In genomic region chr6:24552046-24552445, GRCm38 (mm10) we compare ENCODE assay signal across 38 mouse cellular contexts. TPM values are rescaled to one million over a fixed set of nuclear protein-coding genes. Genes with fewer than 3 reads are reported as not detected.
DNase-seq lines count a peak whose midpoint lies in the region; ATAC-seq and TF ChIP-seq lines count a peak whose summit lies in the region.
"Had no signal": no experiment of that assay in that cellular context is flagged by ENCODE, and none has a peak within 500 bp of the region (broad histone marks: within the 10 kb centered on the region; RNA-seq: fewer than 3 reads in every experiment).

No protein-coding gene starts in this region.

- H3K4me2 ChIP-seq in lung, embryonic 16.5 days (ENCODE audit: low read depth, low read length), result 0 out of 2 replicates have a peak overlapping the region, but pooled peaks have one; percentile 14
- H3K4me2 ChIP-seq: heart, embryonic 15.5 days; hindbrain, embryonic 15.5 days; kidney, embryonic 15.5 days; limb, embryonic 13.5 days; liver, embryonic 11.5 days; midbrain, embryonic 12.5 days; neural tube, embryonic 13.5 days had no signal

- intact Hi-C loops in heart, postnatal 25 days (cut with DNase I), result no loop called here

- H3K27ac ChIP-seq in kidney, adult 2 months (ENCODE audit: insufficient read depth, low read depth, low read length), result peak overlapping the region; percentile 35; the same call in 1 of the 2 replicates
- H3K27ac ChIP-seq in lung, embryonic 16.5 days (ENCODE audit: low read length), result no peak overlapping the region
- H3K27ac ChIP-seq: hindbrain, embryonic 10.5 days; hindbrain, embryonic 15.5 days; kidney, embryonic 15.5 days; limb, embryonic 13.5 days; midbrain, embryonic 12.5 days; neural tube, embryonic 13.5 days; stomach, postnatal 0 days had no signal

- TF ChIP-seq POLR2A in kidney, adult 2 months (IDR thresholded peaks at IDR 0.05; ENCODE audit: low read depth, low read length), result no peak

- no peak overlapping the region for H3K9ac ChIP-seq in lung, embryonic 16.5 days (ENCODE audit: low read length)
- H3K9ac ChIP-seq: heart, embryonic 15.5 days; hindbrain, embryonic 15.5 days; kidney, embryonic 15.5 days; limb, embryonic 13.5 days; midbrain, embryonic 12.5 days; neural tube, embryonic 13.5 days had no signal

- peaks cover 3% of the 10 kb centered on the region; the same call in 1 of the 2 replicates for H3K4me1 ChIP-seq in kidney, adult 2 months (ENCODE audit: control insufficient read depth, insufficient read depth, low read length)
- H3K4me1 ChIP-seq in lung, embryonic 16.5 days (replicated peaks; ENCODE audit: control insufficient read depth, insufficient read depth, low read length), result peaks cover 17% of the 10 kb centered on the region
- H3K4me1 ChIP-seq: hindbrain, embryonic 10.5 days; hindbrain, embryonic 15.5 days; limb, embryonic 13.5 days; midbrain, embryonic 12.5 days; neural tube, embryonic 13.5 days had no signal

- TF ChIP-seq CTCF in kidney, adult 2 months (conservative IDR thresholded peaks at IDR 0.05; ENCODE audit: insufficient read depth, insufficient read length, low read depth, low read length), result no peak

- no peak overlapping the region for H3K4me3 ChIP-seq in kidney, adult 2 months (ENCODE audit: insufficient read depth, low read depth, low read length)
- no peak overlapping the region for H3K4me3 ChIP-seq in lung, embryonic 16.5 days (ENCODE audit: low read length)
- H3K4me3 ChIP-seq: erythroblast, embryonic 14.5 days; heart, embryonic 15.5 days; hindbrain, embryonic 10.5 days; hindbrain, embryonic 15.5 days; kidney, embryonic 15.5 days; limb, embryonic 13.5 days; megakaryocyte, embryonic 14.5 days; midbrain, embryonic 12.5 days; neural tube, embryonic 13.5 days had no signal

- no peaks in the 10 kb centered on the region; the same call in 1 of the 2 replicates for H3K9me3 ChIP-seq in lung, embryonic 16.5 days (ENCODE audit: control insufficient read depth, low read length)
- H3K9me3 ChIP-seq: heart, embryonic 15.5 days; hindbrain, embryonic 10.5 days; hindbrain, embryonic 15.5 days; kidney, embryonic 15.5 days; limb, embryonic 13.5 days; midbrain, embryonic 12.5 days; neural tube, embryonic 13.5 days had no signal

- H3K27me3 ChIP-seq in kidney, adult 2 months (replicated peaks; ENCODE audit: control insufficient read depth, insufficient read depth, low read length), result no peaks in the 10 kb centered on the region
- no peaks in the 10 kb centered on the region for H3K27me3 ChIP-seq in lung, embryonic 16.5 days (ENCODE audit: control insufficient read depth, insufficient read depth, low read depth, low read length)
- H3K27me3 ChIP-seq: heart, embryonic 15.5 days; hindbrain, embryonic 15.5 days; kidney, embryonic 15.5 days; limb, embryonic 13.5 days; megakaryocyte, embryonic 14.5 days; midbrain, embryonic 12.5 days; neural tube, embryonic 13.5 days had no signal

- DNase-seq in heart, adult 11 months, result peak; percentile 90
- DNase-seq in heart, postnatal 25 days (ENCODE audit: low spot score), result no peak
- DNase-seq in kidney, adult 2 months, result no peak
- no peak for DNase-seq in kidney, postnatal 10 days
- DNase-seq in lung, postnatal 14 days, result no peak
- no peak for DNase-seq in cerebellum, postnatal 25 days
- DNase-seq: adrenal gland, postnatal 25 days; B cell, adult 2 months; cerebellum, adult 18-20 months; cerebellum, postnatal 10 days; kidney, adult 11 months; right cerebral cortex, postnatal 4 days; thymus, adult 18-20 months; thymus, postnatal 25 days had no signal

- no peaks in the 10 kb centered on the region for H3K36me3 ChIP-seq in kidney, adult 2 months (ENCODE audit: control insufficient read depth, insufficient read depth, low read length)
- H3K36me3 ChIP-seq in lung, embryonic 16.5 days (ENCODE audit: control insufficient read depth, insufficient read depth, low read length), result no peaks in the 10 kb centered on the region
- H3K36me3 ChIP-seq: heart, embryonic 15.5 days; hindbrain, embryonic 10.5 days; hindbrain, embryonic 15.5 days; kidney, embryonic 15.5 days; limb, embryonic 13.5 days; midbrain, embryonic 12.5 days; neural tube, embryonic 13.5 days had no signal

- ATAC-seq in lung, embryonic 16.5 days (ENCODE audit: low read depth), result no peak
- ATAC-seq: inflammation-experienced regulatory T-cells, adult 6 months; lung, postnatal 0 days had no signal

- WGBS in kidney, adult 2 months, result 30% methylated on average over 7 of the region's 7 CpGs
- WGBS in lung, embryonic 16.5 days, result 27% methylated on average over 7 of the region's 7 CpGs

RNA-seq across cellular contexts. Expression of gene Asb15, which starts 24.1 kb away (rescaled TPM):
- 10 to 100 TPM; 48.5 to 62.0 TPM for total RNA-seq in heart, postnatal 25 days (2021)
- polyA plus RNA-seq in kidney, adult 2 months (2012; rRNA removed), result 2.6 and 3.8 TPM in 2 replicates
- polyA plus RNA-seq in lung, embryonic 16.5 days (2015; fragmentation: Nextera tagmentation; extraction: Ambion mirVana), result 0.11 and 0.23 TPM in 2 replicates
- total RNA-seq: adrenal gland, postnatal 25 days; granulocyte monocyte progenitor cell, adult 5-6 weeks; layer of hippocampus, postnatal 14 days; left cerebral cortex, adult 8-10 months; left cerebral cortex, postnatal 36 days; midbrain, postnatal 0 days had no signal
- polyA plus RNA-seq: erythroblast, embryonic 14.5 days; forebrain, embryonic 11.5 days; hindbrain, embryonic 10.5 days; inflammation-experienced regulatory T-cells, adult 6 months; large intestine, adult 2 months; limb, embryonic 13.5 days; liver, embryonic 11.5 days; midbrain, embryonic 12.5 days; neural tube, embryonic 13.5 days; spleen, adult 2 months had no signal

RNA-seq across cellular contexts. Expression of gene Ndufa5, which starts 24.2 kb away (rescaled TPM):
- 1,000 to 10,000 TPM; 1,436 to 1,506 TPM for total RNA-seq in heart, postnatal 25 days (2021)
- 14.8 and 24.9 TPM in 2 replicates for polyA plus RNA-seq in kidney, adult 2 months (2012; rRNA removed)
- 318 and 319 TPM in 2 replicates for polyA plus RNA-seq in lung, embryonic 16.5 days (2015; fragmentation: Nextera tagmentation; extraction: Ambion mirVana)

RNA-seq across cellular contexts. Expression of gene Iqub, which starts 37.2 kb away (rescaled TPM):
- under 1 TPM; 0.28 to 0.29 TPM for total RNA-seq in heart, postnatal 25 days (2021)
- polyA plus RNA-seq in kidney, adult 2 months (2012; rRNA removed), result 0.03 TPM in 1 of 2 replicates, not detected in the other
- 1.5 and 2.1 TPM in 2 replicates for polyA plus RNA-seq in lung, embryonic 16.5 days (2015; fragmentation: Nextera tagmentation; extraction: Ambion mirVana)
- total RNA-seq: granulocyte monocyte progenitor cell, adult 5-6 weeks had no signal
- polyA plus RNA-seq: erythroblast, embryonic 14.5 days; inflammation-experienced regulatory T-cells, adult 6 months; liver, embryonic 11.5 days; spleen, adult 2 months; stomach, postnatal 0 days had no signal

RNA-seq across cellular contexts. Expression of gene Lmod2, which starts 45.5 kb away (rescaled TPM):
- total RNA-seq in heart, postnatal 25 days (2021), result 100 to 1,000 TPM; 681 to 701 TPM
- 1.1 TPM in 1 of 2 replicates, not detected in the other for polyA plus RNA-seq in kidney, adult 2 months (2012; rRNA removed)
- polyA plus RNA-seq in lung, embryonic 16.5 days (2015; fragmentation: Nextera tagmentation; extraction: Ambion mirVana), result 1.3 and 1.7 TPM in 2 replicates
- total RNA-seq: granulocyte monocyte progenitor cell, adult 5-6 weeks; layer of hippocampus, postnatal 14 days; left cerebral cortex, postnatal 36 days; midbrain, postnatal 0 days had no signal
- polyA plus RNA-seq: brain, embryonic 14.5 days; cortical plate, adult 2 months; erythroblast, embryonic 14.5 days; forebrain, embryonic 11.5 days; hindbrain, embryonic 10.5 days; hindbrain, embryonic 15.5 days; inflammation-experienced regulatory T-cells, adult 6 months; large intestine, adult 2 months; midbrain, embryonic 12.5 days; midbrain, postnatal 0 days; spleen, adult 2 months; stomach, postnatal 0 days had no signal

Comparison
In these comparisons a context has a peak if more than half of its experiments do, and no peak if none do; other contexts are left out.
1. RNA of gene Ndufa5, which starts 24.2 kb away (polyA plus RNA-seq): 318 to 319 TPM in lung, embryonic 16.5 days; 14.8 to 24.9 TPM in kidney, adult 2 months; every median in the first group is over 10 times any median in the second.